Mouse (Mus musculus): ENCODE results near the gene Kank1. TPM values are rescaled to one million over a fixed set of nuclear protein-coding genes. Genes with fewer than 3 reads are reported as not detected.

Gene Kank1
- polyA plus RNA-seq, 1 experiment from 2014 or later, result 8.0 TPM

GRCm38 (mm10) chr19:25396709-25397266 lies 160.0 kb downstream of the Kank1 start:
- no peak for ATAC-seq
- Histone ChIP-seq H3K9ac (no peak overlapping the region), H3K4me2 (no peak overlapping the region), H3K27me3 (replicated peaks) (peaks cover 28% of the 10 kb centered on the region), H3K4me3 (no peak overlapping the region), H3K36me3 (no peaks in the 10 kb centered on the region), H3K4me1 (peaks cover 25% of the 10 kb centered on the region), H3K9me3 (replicated peaks) (no peaks in the 10 kb centered on the region), H3K27ac (no peak overlapping the region)
- WGBS (ENCODE audit: insufficient replicate concordance), result 78% methylated on average over 6 of the region's 6 CpGs

- ATAC-seq, result no peak
- no peak overlapping the region for H3K4me3 ChIP-seq
- H3K27ac ChIP-seq, result peak overlapping the region; percentile 22; the same call in 1 of the 2 replicates
- no peak overlapping the region for H3K4me2 ChIP-seq
- no peaks in the 10 kb centered on the region for H3K36me3 ChIP-seq
- peaks cover 21% of the 10 kb centered on the region for H3K4me1 ChIP-seq
- WGBS (ENCODE audit: insufficient replicate concordance), result 19% methylated on average over 9 of the region's 9 CpGs
- H3K9me3 ChIP-seq (replicated peaks), result no peaks in the 10 kb centered on the region
- no peak overlapping the region for H3K9ac ChIP-seq
- peaks cover 32% of the 10 kb centered on the region for H3K27me3 ChIP-seq (replicated peaks)
These were observed 162.9 kb downstream of the Kank1 start for GRCm38 (mm10) chr19:25399511-25400211.

GRCm38 (mm10) chr19:25400212-25400913 lies 163.6 kb downstream of the Kank1 start:
- 50% methylated on average over 13 of the region's 13 CpGs for WGBS (ENCODE audit: insufficient replicate concordance)
- no peak overlapping the region for H3K4me2 ChIP-seq
- no peak overlapping the region; the same call in 1 of the 2 replicates for H3K27ac ChIP-seq
- peaks cover 21% of the 10 kb centered on the region for H3K4me1 ChIP-seq
- no peak overlapping the region for H3K9ac ChIP-seq
- H3K9me3 ChIP-seq (replicated peaks), result no peaks in the 10 kb centered on the region
- ATAC-seq, result no peak
- H3K36me3 ChIP-seq, result no peaks in the 10 kb centered on the region
- no peak overlapping the region for H3K4me3 ChIP-seq
- peaks cover 29% of the 10 kb centered on the region for H3K27me3 ChIP-seq (replicated peaks)

- Histone ChIP-seq H3K4me2 (no peak overlapping the region), H3K4me3 (no peak overlapping the region), H3K9ac (no peak overlapping the region), H3K36me3 (no peaks in the 10 kb centered on the region), H3K27me3 (replicated peaks) (peaks cover 40% of the 10 kb centered on the region), H3K9me3 (replicated peaks) (no peaks in the 10 kb centered on the region), H3K4me1 (peaks cover 21% of the 10 kb centered on the region), H3K27ac (no peak overlapping the region)
- no peak for ATAC-seq
- 68% methylated on average over 8 of the region's 8 CpGs for WGBS (ENCODE audit: insufficient replicate concordance)
These were observed 164.7 kb downstream of the Kank1 start for GRCm38 (mm10) chr19:25401521-25401920.

- no peaks in the 10 kb centered on the region for H3K9me3 ChIP-seq (replicated peaks)
- WGBS (ENCODE audit: insufficient replicate concordance), result 75% methylated on average over 4 of the region's 4 CpGs
- H3K9ac ChIP-seq, result no peak overlapping the region
- no peak overlapping the region for H3K4me3 ChIP-seq
- H3K36me3 ChIP-seq, result peaks cover 2% of the 10 kb centered on the region
- no peak overlapping the region for H3K27ac ChIP-seq
- no peak for ATAC-seq
- no peak overlapping the region for H3K4me2 ChIP-seq
- H3K27me3 ChIP-seq (replicated peaks), result peaks cover 64% of the 10 kb centered on the region
- H3K4me1 ChIP-seq, result peaks cover 18% of the 10 kb centered on the region
These were observed 167.4 kb downstream of the Kank1 start for GRCm38 (mm10) chr19:25404163-25404562.

GRCm38 (mm10) chr19:25405987-25406386 lies 169.2 kb downstream of the Kank1 start:
- 34% methylated on average over 6 of the region's 6 CpGs for WGBS (ENCODE audit: insufficient replicate concordance)
- peaks cover 19% of the 10 kb centered on the region for H3K36me3 ChIP-seq

GRCm38 (mm10) chr19:25406481-25407184 lies 169.9 kb downstream of the Kank1 start:
- WGBS (ENCODE audit: insufficient replicate concordance), result 3% methylated on average over 28 of the region's 28 CpGs
- Histone ChIP-seq H3K9ac (peak overlapping the region; percentile 52), H3K4me3 (peak overlapping the region; percentile 42), H3K4me1 (no peaks in the 10 kb centered on the region; the same call in 1 of the 2 replicates), H3K4me2 (peak overlapping the region; percentile 60), H3K36me3 (peaks cover 24% of the 10 kb centered on the region), H3K27ac (peak overlapping the region; percentile 61), H3K9me3 (replicated peaks) (no peaks in the 10 kb centered on the region), H3K27me3 (replicated peaks) (peaks cover 45% of the 10 kb centered on the region)
- ATAC-seq, result peak; percentile 73

More at GRCm38 (mm10) chr19:25405987-25406386, 169.2 kb downstream of the Kank1 start:
- H3K4me1 ChIP-seq, result peaks cover under 1% of the 10 kb centered on the region; the same call in 1 of the 2 replicates
- H3K9me3 ChIP-seq (replicated peaks), result no peaks in the 10 kb centered on the region
- peaks cover 50% of the 10 kb centered on the region for H3K27me3 ChIP-seq (replicated peaks)
- H3K27ac ChIP-seq, result peak overlapping the region; percentile 61
- ATAC-seq, result no peak
- H3K4me3 ChIP-seq, result no peak overlapping the region
- H3K4me2 ChIP-seq, result peak overlapping the region; percentile 60; the same call in 1 of the 2 replicates
- H3K9ac ChIP-seq, result no peak overlapping the region

GRCm38 (mm10) chr19:25407185-25407886 lies 170.6 kb downstream of the Kank1 start:
- peak overlapping the region; percentile 60 for H3K4me2 ChIP-seq
- H3K9me3 ChIP-seq (replicated peaks), result no peaks in the 10 kb centered on the region
- H3K4me3 ChIP-seq, result peak overlapping the region; percentile 42
- ATAC-seq, result no peak
- peak overlapping the region; percentile 61 for H3K27ac ChIP-seq
- WGBS (ENCODE audit: insufficient replicate concordance), result 10% methylated on average over 10 of the region's 10 CpGs
- peaks cover 24% of the 10 kb centered on the region for H3K36me3 ChIP-seq
- no peaks in the 10 kb centered on the region; the same call in 1 of the 2 replicates for H3K4me1 ChIP-seq
- H3K27me3 ChIP-seq (replicated peaks), result peaks cover 45% of the 10 kb centered on the region
- peak overlapping the region; percentile 52 for H3K9ac ChIP-seq

GRCm38 (mm10) chr19:25407887-25408236 lies 171.1 kb downstream of the Kank1 start:
- Histone ChIP-seq H3K4me3 (no peak overlapping the region), H3K4me1 (no peaks in the 10 kb centered on the region; the same call in 1 of the 2 replicates), H3K9me3 (replicated peaks) (no peaks in the 10 kb centered on the region), H3K36me3 (peaks cover 24% of the 10 kb centered on the region), H3K27ac (no peak overlapping the region), H3K4me2 (peak overlapping the region; percentile 60), H3K27me3 (replicated peaks) (peaks cover 45% of the 10 kb centered on the region), H3K9ac (no peak overlapping the region; the same call in 1 of the 2 replicates)
- WGBS (ENCODE audit: insufficient replicate concordance), result 16% methylated on average over 6 of the region's 6 CpGs
- no peak for ATAC-seq

- ATAC-seq, result no peak
- Histone ChIP-seq H3K4me3 (no peak overlapping the region), H3K27me3 (replicated peaks) (peaks cover 41% of the 10 kb centered on the region), H3K36me3 (peaks cover 24% of the 10 kb centered on the region), H3K9me3 (replicated peaks) (no peaks in the 10 kb centered on the region), H3K4me2 (no peak overlapping the region), H3K4me1 (no peaks in the 10 kb centered on the region; the same call in 1 of the 2 replicates), H3K27ac (no peak overlapping the region), H3K9ac (no peak overlapping the region)
- WGBS (ENCODE audit: insufficient replicate concordance), result 71% methylated on average over 9 of the region's 9 CpGs
These were observed 172.5 kb downstream of the Kank1 start for GRCm38 (mm10) chr19:25409239-25409638.

- no peak for ATAC-seq
- Histone ChIP-seq H3K9ac (no peak overlapping the region), H3K4me2 (no peak overlapping the region), H3K27ac (no peak overlapping the region), H3K9me3 (replicated peaks) (no peaks in the 10 kb centered on the region), H3K27me3 (replicated peaks) (peaks cover 32% of the 10 kb centered on the region), H3K36me3 (peaks cover 27% of the 10 kb centered on the region), H3K4me3 (no peak overlapping the region), H3K4me1 (no peaks in the 10 kb centered on the region; the same call in 1 of the 2 replicates)
- 66% methylated on average over 17 of the region's 17 CpGs for WGBS (ENCODE audit: insufficient replicate concordance)
These were observed 174.6 kb downstream of the Kank1 start for GRCm38 (mm10) chr19:25411353-25411752.
